Mouse (Mus musculus) MEL (cell line): ENCODE results near the gene Aaas. TPM values are rescaled to one million over a fixed set of nuclear protein-coding genes. Genes with fewer than 3 reads are reported as not detected.

ENCODE experiments used
- DNase-seq: peaks from one replicate; pipeline ENCODE4 v3.0.0; 2011; ENCODE audit warnings: low read depth, low spot score
- H3K27ac ChIP-seq: 2 replicates; pipeline ENCODE4 v1.5.1; 2012; ENCODE audit warnings: low read depth, mild to moderate bottlenecking, control low read depth, low read length, moderate library complexity; ENCODE audit not compliant: control insufficient read depth
- H3K27me3 ChIP-seq, 2 experiments: fragments of 150-350 bp in 1 of 2; sonication (generic) in 1 of 2; 2 replicates each; pipeline ENCODE4 v1.6.1; 2012; ENCODE audit warnings: low read length in 2 of 2, mild to moderate bottlenecking in 2 of 2, improper control_type of control experiment in 1 of 2, moderate library complexity in 1 of 2; ENCODE audit not compliant: insufficient read depth in 2 of 2, control insufficient read depth in 1 of 2
- H3K36me3 ChIP-seq, 2 experiments: 2 replicates each; pipeline ENCODE4 v1.6.1; 2012 to 2014; ENCODE audit warnings: low read length in 2 of 2, improper control_type of control experiment in 1 of 2, inconsistent platforms in 1 of 2, mild to moderate bottlenecking in 1 of 2; ENCODE audit not compliant: insufficient read depth in 2 of 2, control insufficient read depth in 1 of 2
- H3K4me1 ChIP-seq, 2 experiments: fragments of 150-350 bp in 1 of 2; sonication (generic) in 1 of 2; 2 replicates each; pipeline ENCODE4 v1.6.1; 2012; ENCODE audit warnings: low read length in 2 of 2, improper control_type of control experiment in 1 of 2, mild to moderate bottlenecking in 1 of 2; ENCODE audit not compliant: insufficient read depth in 2 of 2, control insufficient read depth in 1 of 2
- H3K4me3 ChIP-seq, 2 experiments: fragments of 150-350 bp in 1 of 2; sonication (generic) in 1 of 2; 2 replicates each; pipeline ENCODE4 v1.5.1; 2012; ENCODE audit warnings: low read depth in 2 of 2, low read length in 2 of 2, mild to moderate bottlenecking in 2 of 2, moderate library complexity in 2 of 2, control low read depth in 1 of 2, improper control_type of control experiment in 1 of 2; ENCODE audit not compliant: control insufficient read depth in 1 of 2, insufficient read depth in 1 of 2
- H3K79me2 ChIP-seq: 2 replicates; pipeline ENCODE4 v1.6.1; 2012; ENCODE audit warnings: mild to moderate bottlenecking, low read length, moderate library complexity; ENCODE audit not compliant: control insufficient read depth, poor library complexity, insufficient read depth
- H3K9ac ChIP-seq: 2 replicates; pipeline ENCODE4 v1.6.1; 2012; ENCODE audit warnings: low read depth, mild to moderate bottlenecking, control low read depth, low read length, moderate library complexity; ENCODE audit not compliant: control insufficient read depth, poor library complexity, severe bottlenecking
- H3K9me3 ChIP-seq: fragments of 150-350 bp; sonication (generic); replicated peaks from 2 replicates; pipeline ENCODE4 v1.6.1; 2012; ENCODE audit warnings: mild to moderate bottlenecking, low read length, improper control_type of control experiment, moderate library complexity; ENCODE audit not compliant: insufficient read depth
- BHLHE40 ChIP-seq: IDR thresholded peaks from 2 replicates; pipeline ENCODE4 v1.6.1; 2012; ENCODE audit warnings: low read depth, mild to moderate bottlenecking, inconsistent platforms, low read length, improper control_type of control experiment, borderline replicate concordance
- CHD1 ChIP-seq: IDR thresholded peaks from 2 replicates; pipeline ENCODE4 v1.6.1; 2012; ENCODE audit warnings: low read depth, mild to moderate bottlenecking, inconsistent platforms, low read length, improper control_type of control experiment
- CHD2 ChIP-seq: IDR thresholded peaks from 2 replicates; pipeline ENCODE4 v1.6.1; 2011; ENCODE audit warnings: low read length, improper control_type of control experiment
- CTCF ChIP-seq, 3 experiments: IDR thresholded peaks in 2 of 3; conservative IDR thresholded peaks in 1 of 3; 2 replicates each; pipeline ENCODE4 v1.5.1; 2011 to 2012; ENCODE audit warnings: low read length in 3 of 3, low read depth in 2 of 3, mild to moderate bottlenecking in 2 of 3, improper control_type of control experiment in 1 of 3, inconsistent platforms in 1 of 3, mixed read lengths in 1 of 3, moderate library complexity in 1 of 3; ENCODE audit not compliant: control insufficient read depth in 1 of 3, insufficient read depth in 1 of 3, poor library complexity in 1 of 3, severe bottlenecking in 1 of 3
- ELF1 ChIP-seq: IDR thresholded peaks from 2 replicates; pipeline ENCODE4 v1.6.1; 2014; ENCODE audit warnings: low read depth, mild to moderate bottlenecking, inconsistent platforms, low read length, improper control_type of control experiment, moderate library complexity
- EP300 ChIP-seq, 2 experiments: IDR thresholded peaks; 2 replicates each; pipeline ENCODE4 v1.6.1; 2011; ENCODE audit warnings: improper control_type of control experiment in 2 of 2, low read length in 2 of 2, low read depth in 1 of 2, mild to moderate bottlenecking in 1 of 2
- GABPA ChIP-seq: IDR thresholded peaks from 2 replicates; pipeline ENCODE4 v1.6.1; 2012; ENCODE audit warnings: low read depth, mild to moderate bottlenecking, inconsistent platforms, low read length, improper control_type of control experiment, moderate library complexity
- GATA1 ChIP-seq: IDR thresholded peaks from 2 replicates; pipeline ENCODE4 v1.6.1; 2011; ENCODE audit warnings: low read depth, low read length, improper control_type of control experiment
- JUND ChIP-seq: IDR thresholded peaks from 2 replicates; pipeline ENCODE4 v1.6.1; 2011; ENCODE audit warnings: low read depth, mild to moderate bottlenecking, improper control_type of control experiment, low read length
- KAT2A ChIP-seq: conservative IDR thresholded peaks from 2 replicates; pipeline ENCODE4 v1.6.1; 2012; ENCODE audit warnings: low read depth, low read length, improper control_type of control experiment, inconsistent platforms
- MAFK ChIP-seq: IDR thresholded peaks from 2 replicates; pipeline ENCODE4 v1.6.1; 2011; ENCODE audit warnings: low read depth, mild to moderate bottlenecking, low read length, improper control_type of control experiment, borderline replicate concordance
- MAZ ChIP-seq: IDR thresholded peaks from 2 replicates; pipeline ENCODE4 v1.6.1; 2012; ENCODE audit warnings: low read depth, mild to moderate bottlenecking, inconsistent platforms, low read length, improper control_type of control experiment
- MXI1 ChIP-seq: IDR thresholded peaks from 2 replicates; pipeline ENCODE4 v1.6.1; 2011; ENCODE audit warnings: mild to moderate bottlenecking, low read depth, low read length, improper control_type of control experiment
- MYB ChIP-seq: IDR thresholded peaks from 2 replicates; pipeline ENCODE4 v1.6.1; 2011; ENCODE audit warnings: mild to moderate bottlenecking, low read depth, low read length, improper control_type of control experiment
- NELFE ChIP-seq: IDR thresholded peaks from 2 replicates; pipeline ENCODE4 v1.6.1; 2011; ENCODE audit warnings: low read depth, low read length, improper control_type of control experiment
- NRF1 ChIP-seq: IDR thresholded peaks from 2 replicates; pipeline ENCODE4 v1.6.1; 2014; ENCODE audit warnings: low read depth, mild to moderate bottlenecking, inconsistent platforms, low read length, improper control_type of control experiment, moderate library complexity; ENCODE audit not compliant: poor library complexity, insufficient read depth, severe bottlenecking
- POLR2A ChIP-seq, 2 experiments: IDR thresholded peaks; 2 replicates each; pipeline ENCODE4 v1.6.1; 2011 to 2012; ENCODE audit warnings: low read length in 2 of 2, mild to moderate bottlenecking in 2 of 2, control low read depth in 1 of 2, improper control_type of control experiment in 1 of 2, low read depth in 1 of 2, moderate library complexity in 1 of 2; ENCODE audit not compliant: control insufficient read depth in 1 of 2, insufficient read depth in 1 of 2, poor library complexity in 1 of 2
- RAD21 ChIP-seq: IDR thresholded peaks from 2 replicates; pipeline ENCODE4 v1.6.1; 2011; ENCODE audit warnings: mild to moderate bottlenecking, low read depth, low read length, improper control_type of control experiment
- SIN3A ChIP-seq: IDR thresholded peaks from 2 replicates; pipeline ENCODE4 v1.6.1; 2012; ENCODE audit warnings: low read length, improper control_type of control experiment, inconsistent platforms
- TAL1 ChIP-seq: IDR thresholded peaks from 2 replicates; pipeline ENCODE4 v1.6.1; 2012; ENCODE audit warnings: mild to moderate bottlenecking, inconsistent platforms, low read length, moderate library complexity, mixed read lengths
- TBP ChIP-seq: IDR thresholded peaks from 2 replicates; pipeline ENCODE4 v1.8.0; 2011; ENCODE audit warnings: low read depth, low read length, improper control_type of control experiment
- UBTF ChIP-seq: IDR thresholded peaks from 2 replicates; pipeline ENCODE4 v1.6.1; 2012; ENCODE audit warnings: low read depth, mild to moderate bottlenecking, inconsistent platforms, low read length, improper control_type of control experiment, moderate library complexity, borderline replicate concordance; ENCODE audit not compliant: insufficient read depth
- USF1 ChIP-seq: IDR thresholded peaks from 2 replicates; pipeline ENCODE4 v1.6.1; 2014; ENCODE audit warnings: low read depth, mild to moderate bottlenecking, inconsistent platforms, low read length, improper control_type of control experiment, moderate library complexity
- USF2 ChIP-seq, 2 experiments: IDR thresholded peaks; 2 replicates each; pipeline ENCODE4 v1.6.1; 2011 to 2012; ENCODE audit warnings: improper control_type of control experiment in 2 of 2, low read length in 2 of 2, borderline replicate concordance in 1 of 2, inconsistent platforms in 1 of 2, low read depth in 1 of 2, mild to moderate bottlenecking in 1 of 2; ENCODE audit not compliant: insufficient read depth in 1 of 2
- ZKSCAN1 ChIP-seq: IDR thresholded peaks from 2 replicates; pipeline ENCODE4 v1.6.1; 2012; ENCODE audit warnings: low read depth, mild to moderate bottlenecking, inconsistent platforms, low read length, improper control_type of control experiment, moderate library complexity
- ZNF384 ChIP-seq: IDR thresholded peaks from 2 replicates; pipeline ENCODE4 v1.6.1; 2012; ENCODE audit warnings: low read depth, mild to moderate bottlenecking, inconsistent platforms, low read length, improper control_type of control experiment
- polyA plus RNA-seq, 2 experiments: library from polyadenylated mRNA; stranded (reverse) in 1 of 2; unstranded in 1 of 2; fragments of >175 nt in 1 of 2; fragments of >200 nt in 1 of 2; gene quantifications; 2 replicates each; pipeline versions ENCODE4 v1.2.1 to v1.2.4; 2012; ENCODE audit warnings: low replicate concordance in 2 of 2, low read depth in 1 of 2; ENCODE audit not compliant: insufficient read length in 2 of 2, insufficient read depth in 1 of 2, missing spikeins in 1 of 2
- total RNA-seq: library from RNA; depleted of rRNA; stranded (reverse); fragments of 300-350 nt; gene quantifications from 2 replicates; pipeline ENCODE4 v1.2.3, GENCODE M21; 2012

The Aaas gene
- total and polyA plus RNA-seq, 3 experiments, result 48.7 to 205 TPM; not detected in 1

DNA sequence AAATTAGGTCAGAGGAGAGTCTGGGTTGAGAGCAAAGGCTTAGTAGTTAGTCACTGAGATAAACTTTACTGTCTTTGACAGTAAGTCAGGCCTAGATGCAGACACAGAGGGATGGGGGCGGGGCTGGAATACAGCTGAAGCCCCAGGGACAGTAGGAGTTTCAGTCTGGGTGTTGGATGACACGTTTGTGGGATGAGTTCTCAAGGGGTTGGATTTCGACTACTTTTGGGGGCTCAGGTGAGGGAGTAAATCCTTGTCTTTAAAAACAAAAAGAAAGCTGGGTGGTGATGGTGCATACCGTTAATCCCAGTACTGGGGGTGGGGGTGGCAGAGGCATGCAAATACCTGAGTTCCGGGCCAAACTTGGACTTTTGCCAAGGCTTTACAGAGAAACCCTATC is 48.1 kb upstream of the Aaas start:
- no peak for DNase-seq
- Histone ChIP-seq H3K79me2 (peaks cover 1% of the 10 kb centered on the region; the same call in 1 of the 2 replicates), H3K27ac (no peak overlapping the region), H3K27me3 (no peaks in the 10 kb centered on the region), H3K9me3 (no peaks in the 10 kb centered on the region), H3K9ac (no peak overlapping the region), H3K4me3 (no peak overlapping the region), H3K36me3 (peaks cover 0 to 17% of the 10 kb centered on the region in 2 experiments; a peak in 2 of 4 replicates), H3K4me1 (peaks cover 8 to 20% of the 10 kb centered on the region in 2 experiments)
- TF ChIP-seq GABPA (no peak), NELFE (no peak), EP300 (IDR thresholded peaks at IDR 0.05; ENCODE audit: low read depth in 1 of 2, low read length in 2 of 2) (no peak), UBTF (no peak), CTCF (IDR thresholded peaks at IDR 0.05 in 2 of 3, conservative IDR thresholded peaks at IDR 0.05 in 1 of 3; ENCODE audit: control insufficient read depth in 1 of 3, insufficient read depth in 1 of 3, low read depth in 2 of 3, low read length in 3 of 3, poor library complexity in 1 of 3, severe bottlenecking in 1 of 3) (no peak), JUND (no peak), USF1 (no peak), ELF1 (no peak), TBP (no peak), NRF1 (no peak), MAFK (no peak), ZKSCAN1 (no peak), KAT2A (no peak), BHLHE40 (no peak), ZNF384 (no peak), MYB (no peak), CHD2 (no peak), RAD21 (no peak)

DNA sequence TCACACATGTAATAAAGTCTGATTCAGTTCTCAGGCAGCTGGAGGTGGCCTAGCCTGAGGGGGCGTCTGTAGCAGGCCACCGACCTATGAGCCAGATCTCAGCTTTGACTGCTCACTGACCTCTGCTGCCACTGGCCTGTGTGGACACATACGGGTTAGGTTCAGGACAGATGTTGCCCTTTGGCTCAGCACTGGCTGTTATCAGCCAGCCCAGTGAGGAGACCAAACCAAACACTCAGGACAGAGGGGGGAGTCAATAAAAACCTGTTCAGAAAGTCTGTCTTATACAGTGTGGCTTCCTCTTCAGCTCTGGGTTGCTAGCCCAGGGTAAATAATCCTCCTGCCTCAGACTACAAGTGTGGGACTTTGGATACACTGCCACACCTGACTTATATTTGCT is 44.5 kb upstream of the Aaas start:
- Histone ChIP-seq H3K4me1 (peaks cover 6 to 25% of the 10 kb centered on the region in 2 experiments; a peak in 3 of 4 replicates), H3K79me2 (peaks cover 1% of the 10 kb centered on the region; the same call in 1 of the 2 replicates), H3K9ac (no peak overlapping the region), H3K9me3 (no peaks in the 10 kb centered on the region), H3K36me3 (peaks cover 0 to 20% of the 10 kb centered on the region in 2 experiments; a peak in 2 of 4 replicates), H3K27ac (no peak overlapping the region), H3K4me3 (no peak overlapping the region), H3K27me3 (no peaks in the 10 kb centered on the region)
- DNase-seq, result peak; percentile 50
- no peak for TF ChIP-seq USF2 (IDR thresholded peaks at IDR 0.05; ENCODE audit: borderline replicate concordance in 1 of 2, insufficient read depth in 1 of 2, low read depth in 1 of 2, low read length in 2 of 2)
- peak; percentile 20; the same call in 1 of the 2 replicates for TF ChIP-seq GATA1
- no peak for TF ChIP-seq ZNF384
- TF ChIP-seq JUND, result no peak
- no peak for TF ChIP-seq CTCF (IDR thresholded peaks at IDR 0.05 in 2 of 3, conservative IDR thresholded peaks at IDR 0.05 in 1 of 3; ENCODE audit: control insufficient read depth in 1 of 3, insufficient read depth in 1 of 3, low read depth in 2 of 3, low read length in 3 of 3, poor library complexity in 1 of 3, severe bottlenecking in 1 of 3)
- TF ChIP-seq MAZ, result no peak
- TF ChIP-seq CHD1, result no peak
- peak; percentile 38 for TF ChIP-seq TAL1
- TF ChIP-seq RAD21, result no peak
- no peak for TF ChIP-seq SIN3A
- no peak for TF ChIP-seq MXI1
- TF ChIP-seq POLR2A (IDR thresholded peaks at IDR 0.05; ENCODE audit: control insufficient read depth in 1 of 2, insufficient read depth in 1 of 2, low read depth in 1 of 2, low read length in 2 of 2, poor library complexity in 1 of 2), result no peak
- no peak for TF ChIP-seq KAT2A
- TF ChIP-seq TBP, result no peak
